Mouse (Mus musculus): ENCODE data around the gene Zkscan14. TPM values are rescaled to one million over a fixed set of nuclear protein-coding genes. Genes with fewer than 3 reads are reported as not detected.

Zkscan14 gene
- 2.0 TPM for polyA plus RNA-seq (2012; fragmentation: generic; extraction: Trizol)
- long read RNA-seq, experiment 1, transcript Zkscan14-201 (3 exons, 1,967 nt) = major isoform, 5 of 6 reads
- long read RNA-seq, experiment 1, partial matches to known transcripts = 1 of 6 reads
- long read RNA-seq, experiment 1, other reads (novel, unspliced or antisense) = 0 of 6 reads
- long read RNA-seq, experiment 2, transcript Zkscan14-201 (3 exons, 1,967 nt) = major isoform, 9 of 9 reads
- long read RNA-seq, experiment 2, partial matches to known transcripts = 0 of 9 reads
- long read RNA-seq, experiment 2, other reads (novel, unspliced or antisense) = 0 of 9 reads

- H3K27me3 ChIP-seq (ENCODE audit: control insufficient read depth, insufficient read depth, insufficient read length) = no peaks in the 10 kb centered on the region
- no peak for TF ChIP-seq MYOD1 (IDR thresholded peaks at IDR 0.05; ENCODE audit: control insufficient read depth, insufficient read length, low read depth)
- no peak for TF ChIP-seq MAX (IDR thresholded peaks at IDR 0.05)
- no peak for TF ChIP-seq CTCF (IDR thresholded peaks at IDR 0.05; ENCODE audit: control insufficient read depth, insufficient read depth, insufficient read length)
- no peak for TF ChIP-seq FOSL1 (IDR thresholded peaks at IDR 0.05; ENCODE audit: insufficient read depth, low read length, poor library complexity, severe bottlenecking)
- no peak for TF ChIP-seq MYOG (IDR thresholded peaks at IDR 0.05; ENCODE audit: control insufficient read depth, extremely low read depth, insufficient read length)
- TF ChIP-seq CEBPB (IDR thresholded peaks at IDR 0.05; ENCODE audit: low read depth) = no peak
- TF ChIP-seq USF1 (IDR thresholded peaks at IDR 0.05; ENCODE audit: low read depth) = no peak
- peak within 1 kb of the TSS; percentile 56 for H3ac ChIP-seq (ENCODE audit: control insufficient read depth, insufficient read length, low read depth)
- peaks cover 4% of the 10 kb centered on the region for H3K79me3 ChIP-seq (ENCODE audit: low read depth)
- H3K79me2 ChIP-seq (ENCODE audit: control insufficient read depth, insufficient read depth) = no peaks in the 10 kb centered on the region
- no peaks in the 10 kb centered on the region for H3K36me3 ChIP-seq (ENCODE audit: control insufficient read depth, insufficient read depth)
- H3K4me3 ChIP-seq (ENCODE audit: insufficient read depth, poor library complexity, severe bottlenecking) = peak within 1 kb of the TSS; percentile 79
Observed at GRCm38 (mm10) chr5:145201321-145201991, at the start of gene Zkscan14. TSS of gene Zkscan14 (minus strand) at chr5:145201868.

- Histone ChIP-seq H3K79me2 (ENCODE audit: control insufficient read depth, insufficient read depth) (no peaks in the 10 kb centered on the region), H3K27me3 (ENCODE audit: control insufficient read depth, insufficient read depth, insufficient read length) (no peaks in the 10 kb centered on the region), H3K79me3 (ENCODE audit: low read depth) (no peaks in the 10 kb centered on the region), H3K4me3 (ENCODE audit: insufficient read depth, poor library complexity, severe bottlenecking) (no peak overlapping the region), H3K36me3 (ENCODE audit: control insufficient read depth, insufficient read depth) (peaks cover 46% of the 10 kb centered on the region), H3ac (ENCODE audit: control insufficient read depth, insufficient read length, low read depth) (no peak overlapping the region)
- TF ChIP-seq USF1 (IDR thresholded peaks at IDR 0.05; ENCODE audit: low read depth) (no peak), FOSL1 (IDR thresholded peaks at IDR 0.05; ENCODE audit: insufficient read depth, low read length, poor library complexity, severe bottlenecking) (no peak), CEBPB (IDR thresholded peaks at IDR 0.05; ENCODE audit: low read depth) (no peak), CTCF (IDR thresholded peaks at IDR 0.05; ENCODE audit: control insufficient read depth, insufficient read depth, insufficient read length) (no peak), MYOG (IDR thresholded peaks at IDR 0.05; ENCODE audit: control insufficient read depth, extremely low read depth, insufficient read length) (no peak), MYOD1 (IDR thresholded peaks at IDR 0.05; ENCODE audit: control insufficient read depth, insufficient read length, low read depth) (no peak), MAX (IDR thresholded peaks at IDR 0.05) (no peak)
Observed at GRCm38 (mm10) chr5:145249520-145249919, 47.9 kb upstream of the Zkscan14 start.

GRCm38 (mm10) chr5:145234636-145235035, 33.0 kb upstream of the Zkscan14 start:
- Histone ChIP-seq H3K36me3 (ENCODE audit: control insufficient read depth, insufficient read depth) (peaks cover 58% of the 10 kb centered on the region), H3K79me2 (ENCODE audit: control insufficient read depth, insufficient read depth) (peaks cover 82% of the 10 kb centered on the region), H3K4me3 (ENCODE audit: insufficient read depth, poor library complexity, severe bottlenecking) (no peak overlapping the region), H3K79me3 (ENCODE audit: low read depth) (peaks cover 59% of the 10 kb centered on the region), H3ac (ENCODE audit: control insufficient read depth, insufficient read length, low read depth) (no peak overlapping the region), H3K27me3 (ENCODE audit: control insufficient read depth, insufficient read depth, insufficient read length) (no peaks in the 10 kb centered on the region)
- TF ChIP-seq FOSL1 (IDR thresholded peaks at IDR 0.05; ENCODE audit: insufficient read depth, low read length, poor library complexity, severe bottlenecking) (no peak), MYOD1 (IDR thresholded peaks at IDR 0.05; ENCODE audit: control insufficient read depth, insufficient read length, low read depth) (no peak), CTCF (IDR thresholded peaks at IDR 0.05; ENCODE audit: control insufficient read depth, insufficient read depth, insufficient read length) (no peak), USF1 (IDR thresholded peaks at IDR 0.05; ENCODE audit: low read depth) (no peak), MYOG (IDR thresholded peaks at IDR 0.05; ENCODE audit: control insufficient read depth, extremely low read depth, insufficient read length) (no peak), MAX (IDR thresholded peaks at IDR 0.05) (no peak), CEBPB (IDR thresholded peaks at IDR 0.05; ENCODE audit: low read depth) (no peak)

DNA sequence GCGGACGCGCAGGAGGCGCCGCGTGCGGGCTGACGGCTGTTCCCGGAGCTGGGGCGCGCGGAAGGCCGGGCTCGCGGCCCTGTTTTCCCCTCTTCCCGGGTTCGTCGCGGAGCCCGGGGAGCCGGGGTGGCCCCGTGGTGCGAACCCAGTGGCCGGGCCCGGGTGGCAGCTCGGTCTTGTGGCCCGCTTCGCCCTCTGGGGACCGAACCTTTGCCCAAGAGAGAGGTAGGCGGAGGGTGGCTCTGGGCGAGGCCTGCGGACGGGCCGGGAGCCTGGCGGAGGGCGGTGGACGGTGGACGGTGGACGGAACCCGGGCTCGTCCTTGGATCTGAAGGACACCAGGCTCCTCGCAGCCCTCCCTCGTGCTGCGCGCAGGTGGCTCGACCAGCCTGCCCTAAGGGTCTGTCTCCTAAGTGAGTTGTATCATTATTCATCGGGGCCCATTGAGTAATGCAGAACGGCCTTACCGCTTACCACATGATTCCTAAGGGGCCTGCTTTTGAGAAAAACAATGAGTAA, 30.3 kb upstream of the Zkscan14 start:
- H3K36me3 ChIP-seq (ENCODE audit: control insufficient read depth, insufficient read depth) = peaks cover 37% of the 10 kb centered on the region
- no peak for TF ChIP-seq MAX (IDR thresholded peaks at IDR 0.05)
- TF ChIP-seq USF1 (IDR thresholded peaks at IDR 0.05; ENCODE audit: low read depth) = no peak
- H3K4me3 ChIP-seq (ENCODE audit: insufficient read depth, poor library complexity, severe bottlenecking) = peak overlapping the region; percentile 71
- H3K79me3 ChIP-seq (ENCODE audit: low read depth) = peaks cover 42% of the 10 kb centered on the region
- H3K79me2 ChIP-seq (ENCODE audit: control insufficient read depth, insufficient read depth) = peaks cover 56% of the 10 kb centered on the region
- no peaks in the 10 kb centered on the region for H3K27me3 ChIP-seq (ENCODE audit: control insufficient read depth, insufficient read depth, insufficient read length)
- H3ac ChIP-seq (ENCODE audit: control insufficient read depth, insufficient read length, low read depth) = peak overlapping the region; percentile 88

GRCm38 (mm10) chr5:145231367-145231871, 29.8 kb upstream of the Zkscan14 start, which contains the start of gene Zfp655:
TSS of gene Zfp655 (plus strand) at chr5:145231715.
- Histone ChIP-seq H3ac (ENCODE audit: control insufficient read depth, insufficient read length, low read depth) (peak within 1 kb of the TSS; percentile 88), H3K36me3 (ENCODE audit: control insufficient read depth, insufficient read depth) (peaks cover 32% of the 10 kb centered on the region), H3K79me2 (ENCODE audit: control insufficient read depth, insufficient read depth) (peaks cover 50% of the 10 kb centered on the region), H3K79me3 (ENCODE audit: low read depth) (peaks cover 38% of the 10 kb centered on the region), H3K27me3 (ENCODE audit: control insufficient read depth, insufficient read depth, insufficient read length) (no peaks in the 10 kb centered on the region), H3K4me3 (ENCODE audit: insufficient read depth, poor library complexity, severe bottlenecking) (peak within 1 kb of the TSS; percentile 71)
- TF ChIP-seq MAX (IDR thresholded peaks at IDR 0.05) (peak; percentile 57), CEBPB (IDR thresholded peaks at IDR 0.05; ENCODE audit: low read depth) (no peak), CTCF (IDR thresholded peaks at IDR 0.05; ENCODE audit: control insufficient read depth, insufficient read depth, insufficient read length) (no peak), MYOD1 (IDR thresholded peaks at IDR 0.05; ENCODE audit: control insufficient read depth, insufficient read length, low read depth) (no peak), USF1 (IDR thresholded peaks at IDR 0.05; ENCODE audit: low read depth) (peak; percentile 71)

Measured in C2C12 (cell line).